In the genomic region with DNA sequence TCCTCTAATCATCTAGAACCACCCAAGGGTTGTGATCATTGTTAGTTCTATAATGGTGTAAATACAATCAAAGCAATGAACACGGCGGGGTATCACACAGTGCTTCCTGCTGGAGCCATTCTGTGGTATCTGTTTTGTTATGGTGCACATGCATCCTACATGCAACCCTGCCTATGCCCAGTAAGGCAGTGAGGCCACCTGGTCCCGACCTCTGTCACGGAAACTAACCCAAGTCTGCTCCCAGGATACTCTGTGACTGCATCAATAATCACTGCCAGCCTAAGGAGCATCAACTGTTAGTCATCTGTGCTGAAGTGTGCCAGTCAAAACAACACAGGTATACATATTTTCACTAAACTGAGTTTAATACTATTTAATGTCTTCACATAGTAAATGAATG, we compare ENCODE assay signal across 23 mouse cellular contexts. TPM values are rescaled to one million over a fixed set of nuclear protein-coding genes. Genes with fewer than 3 reads are reported as not detected.
A peak's percentile ranks its signal among the peaks of the same experiment; 100 is the strongest.
DNase-seq lines count a peak whose midpoint lies in the region; ATAC-seq and TF ChIP-seq lines count a peak whose summit lies in the region.
"Had no signal": no experiment of that assay in that cellular context is flagged by ENCODE, and none has a peak within 500 bp of the region (broad histone marks: within the 10 kb centered on the region; RNA-seq: fewer than 3 reads in every experiment).

No protein-coding gene starts in this region.

- H3K9ac ChIP-seq in midbrain, embryonic 15.5 days: no peak overlapping the region
- H3K9ac ChIP-seq: embryonic facial prominence, embryonic 15.5 days; heart, embryonic 13.5 days; hindbrain, embryonic 13.5 days; intestine, embryonic 15.5 days had no signal

- 5% methylated on average over 4 of the region's 4 CpGs for WGBS in cerebellum, adult 2 months
- WGBS in midbrain, embryonic 15.5 days: 91% methylated on average over 4 of the region's 4 CpGs

- peak overlapping the region; percentile 49 for H3K4me3 ChIP-seq in cerebellum, adult 2 months (replicated peaks; ENCODE audit: insufficient read depth, low read depth, low read length)
- 0 out of 2 replicates have a peak overlapping the region, but pooled peaks have one; percentile 1 for H3K4me3 ChIP-seq in cortical plate, adult 2 months (ENCODE audit: insufficient read depth, low read length)
- H3K4me3 ChIP-seq in midbrain, embryonic 15.5 days: no peak overlapping the region
- H3K4me3 ChIP-seq: embryonic facial prominence, embryonic 15.5 days; erythroblast, embryonic 14.5 days; forebrain, embryonic 10.5 days; gastrocnemius, adult 2 months; heart, embryonic 13.5 days; hindbrain, embryonic 13.5 days; intestine, embryonic 15.5 days had no signal

- H3K4me2 ChIP-seq in midbrain, embryonic 15.5 days: no peak overlapping the region
- H3K4me2 ChIP-seq: embryonic facial prominence, embryonic 15.5 days; heart, embryonic 13.5 days; hindbrain, embryonic 13.5 days; intestine, embryonic 15.5 days had no signal

- TF ChIP-seq POLR2A in cerebellum, adult 2 months (IDR thresholded peaks at IDR 0.05; ENCODE audit: borderline replicate concordance, insufficient read depth, low read length): no peak
- TF ChIP-seq POLR2A in cortical plate, adult 2 months (IDR thresholded peaks at IDR 0.05; ENCODE audit: extremely low read depth, insufficient read depth, low read length): no peak

- H3K36me3 ChIP-seq in midbrain, embryonic 15.5 days (replicated peaks): no peaks in the 10 kb centered on the region
- H3K36me3 ChIP-seq: embryonic facial prominence, embryonic 15.5 days; forebrain, embryonic 10.5 days; G1E; heart, embryonic 13.5 days; hindbrain, embryonic 13.5 days; intestine, embryonic 15.5 days had no signal

- no peaks in the 10 kb centered on the region for H3K27me3 ChIP-seq in cerebellum, adult 2 months (ENCODE audit: control insufficient read depth, insufficient read depth, low read length)
- H3K27me3 ChIP-seq in midbrain, embryonic 15.5 days (replicated peaks): peaks cover 23% of the 10 kb centered on the region

- no peak for TF ChIP-seq CTCF in cerebellum, adult 2 months (IDR thresholded peaks at IDR 0.05; ENCODE audit: borderline replicate concordance, insufficient read depth, low read depth, low read length)
- TF ChIP-seq CTCF in cortical plate, adult 2 months (IDR thresholded peaks at IDR 0.05; ENCODE audit: extremely low read depth, insufficient read depth, low read length): no peak

- no peaks in the 10 kb centered on the region for H3K9me3 ChIP-seq in midbrain, embryonic 15.5 days
- H3K9me3 ChIP-seq: embryonic facial prominence, embryonic 15.5 days; forebrain, embryonic 10.5 days; heart, embryonic 13.5 days; hindbrain, embryonic 13.5 days; intestine, embryonic 15.5 days had no signal

- H3K27ac ChIP-seq in cerebellum, adult 2 months (ENCODE audit: insufficient read depth, low read length): peak overlapping the region; percentile 70
- no peak overlapping the region for H3K27ac ChIP-seq in cortical plate, adult 2 months (ENCODE audit: insufficient read depth, low read length)
- H3K27ac ChIP-seq in midbrain, embryonic 15.5 days: no peak overlapping the region
- H3K27ac ChIP-seq: embryonic facial prominence, embryonic 15.5 days; forebrain, embryonic 10.5 days; gastrocnemius, adult 2 months; heart, embryonic 13.5 days; hindbrain, embryonic 13.5 days; intestine, embryonic 15.5 days had no signal

- ATAC-seq in cerebellum, adult (ENCODE audit: insufficient number of reproducible peaks, low FRiP score, low TSS enrichment): no peak
- ATAC-seq in midbrain, embryonic 15.5 days (replicated peaks): no peak
- ATAC-seq: CD4-positive, CD25-positive, alpha-beta regulatory T cell, adult 4 months; forebrain, embryonic 14.5 days; intestine, embryonic 15.5 days had no signal

- DNase-seq in cerebellum, adult 11 months: peak; percentile 35
- DNase-seq in cerebellum, adult 2 months: peak; percentile 63 to 68
- peak; percentile 43 to 47 for DNase-seq in cerebellum, postnatal 10 days
- no peak for DNase-seq in urinary bladder, postnatal 4 days (ENCODE audit: low spot score in 2 of 2)
- DNase-seq: adrenal gland, adult 8-10 months; B cell, adult 2 months; gastrocnemius, adult 2 months; gastrocnemius, postnatal 25 days; heart, adult 11 months; heart, postnatal 4 days; kidney, adult 18-20 months had no signal

- H3K4me1 ChIP-seq in cerebellum, adult 2 months (ENCODE audit: control insufficient read depth, insufficient read depth, low read length): no peaks in the 10 kb centered on the region; the same call in 1 of the 2 replicates
- no peaks in the 10 kb centered on the region for H3K4me1 ChIP-seq in cortical plate, adult 2 months (ENCODE audit: control insufficient read depth, insufficient read depth, low read length)
- H3K4me1 ChIP-seq in midbrain, embryonic 15.5 days: peaks cover 18% of the 10 kb centered on the region

RNA-seq across cellular contexts. Expression of a gene that starts 3.7 kb away (rescaled TPM):
- 102 and 118 TPM in 2 replicates for polyA plus RNA-seq in cerebellum, adult 2 months (2012; rRNA removed)
- polyA plus RNA-seq in cortical plate, adult 2 months (2012; rRNA removed): 40.9 and 45.5 TPM in 2 replicates
- polyA plus RNA-seq in midbrain, embryonic 15.5 days (2015; fragmentation: Nextera tagmentation; extraction: Ambion mirVana): 7.6 and 7.9 TPM in 2 replicates
- polyA plus RNA-seq: CD4-positive, CD25-positive, alpha-beta regulatory T cell, adult 4 months; erythroblast, embryonic 14.5 days; G1E had no signal

Comparison
In these comparisons a context has a peak if more than half of its experiments do, and no peak if none do; other contexts are left out.
1. DNase-seq: peak in cerebellum, adult 11 months (single experiment), cerebellum, adult 2 months (2 of 2) and cerebellum, postnatal 10 days (2 of 2); none in urinary bladder, postnatal 4 days (0 of 2).